Mouse (Mus musculus): Measurements from ENCODE around the gene Nkpd1.
A peak's percentile ranks its signal among the peaks of the same experiment; 100 is the strongest.

The Nkpd1 gene

DNA sequence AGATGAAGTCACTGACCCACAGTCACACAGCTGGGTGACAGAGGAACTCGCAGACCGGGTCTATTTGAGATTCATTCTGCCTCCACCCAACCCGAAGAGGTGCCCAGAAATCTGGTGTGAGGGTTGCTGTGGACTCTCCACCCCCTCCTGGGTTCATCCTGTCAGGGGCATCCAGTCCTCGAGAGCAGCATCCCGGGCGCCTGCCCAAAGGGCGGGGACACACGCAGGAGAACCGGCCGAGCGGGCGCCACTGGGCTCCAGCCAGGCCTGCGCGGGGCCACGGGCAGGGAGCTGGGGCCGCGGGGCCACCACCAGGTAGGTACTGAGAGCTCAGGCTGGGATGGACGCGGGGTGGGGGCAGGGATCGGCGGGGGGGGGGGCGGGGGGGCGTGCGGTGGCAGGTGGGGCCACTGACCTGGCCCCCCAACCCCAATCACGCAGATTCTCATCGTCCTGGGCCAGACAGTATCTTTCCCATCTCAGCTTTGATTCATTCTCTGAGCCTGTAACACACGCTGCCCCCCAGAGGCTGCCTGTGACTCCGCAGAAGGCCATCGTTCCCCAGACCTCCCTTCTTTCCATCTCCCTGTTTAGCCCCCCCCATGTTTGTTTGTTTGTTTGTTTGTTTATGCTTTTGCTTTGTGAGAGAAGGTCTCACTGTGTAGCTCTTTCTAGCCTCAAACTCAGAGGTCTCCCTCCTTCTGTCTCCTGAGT lies at the start of gene Nkpd1:
TSS of gene Nkpd1 (plus strand) at position 187 of the 714 bp plus-strand sequence.
- DNase-seq (ENCODE audit: low read depth, low spot score) = no peak

DNA sequence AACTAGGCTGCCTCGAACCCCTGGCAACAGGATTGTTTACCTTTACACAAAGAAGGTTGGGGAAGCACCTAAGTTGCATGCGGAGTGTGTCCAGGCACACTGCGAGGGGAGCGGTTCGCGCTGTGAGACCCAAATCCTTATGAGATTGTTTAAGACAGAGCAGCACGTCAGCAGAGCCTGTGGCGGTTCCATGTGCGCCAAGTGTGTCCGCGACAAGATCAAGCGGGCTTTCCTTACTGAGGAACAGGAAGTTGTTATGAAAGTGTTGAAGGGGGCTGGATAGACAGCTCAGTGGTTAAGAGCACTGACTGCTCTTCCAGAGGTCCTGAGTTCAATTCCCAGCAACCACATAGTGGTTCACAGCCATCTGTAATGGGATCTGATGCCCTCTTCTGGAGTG lies 49.4 kb upstream of the Nkpd1 start:
- DNase-seq (ENCODE audit: low read depth, low spot score) = no peak

DNA sequence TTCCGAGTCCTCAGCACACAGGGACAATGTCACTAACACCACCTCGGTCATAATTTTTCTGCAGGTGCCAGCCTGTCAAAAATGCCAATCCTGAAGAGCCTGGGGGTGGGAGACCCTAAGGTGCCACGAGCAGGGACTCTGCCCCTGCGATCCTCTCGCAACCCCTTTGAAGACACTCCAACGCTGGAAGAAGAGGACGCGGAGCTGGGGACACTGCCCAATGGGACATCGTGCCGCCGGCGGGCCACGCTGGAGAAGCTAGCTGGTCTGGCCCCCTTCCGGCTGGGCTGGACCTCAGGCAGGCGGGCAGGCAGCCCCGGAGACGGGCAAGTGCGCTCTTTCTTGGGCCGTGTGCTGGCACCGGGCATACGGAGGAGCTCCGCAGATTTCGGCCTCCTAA lies 48.2 kb upstream of the Nkpd1 start:
- DNase-seq (ENCODE audit: low read depth, low spot score) = no peak

DNA sequence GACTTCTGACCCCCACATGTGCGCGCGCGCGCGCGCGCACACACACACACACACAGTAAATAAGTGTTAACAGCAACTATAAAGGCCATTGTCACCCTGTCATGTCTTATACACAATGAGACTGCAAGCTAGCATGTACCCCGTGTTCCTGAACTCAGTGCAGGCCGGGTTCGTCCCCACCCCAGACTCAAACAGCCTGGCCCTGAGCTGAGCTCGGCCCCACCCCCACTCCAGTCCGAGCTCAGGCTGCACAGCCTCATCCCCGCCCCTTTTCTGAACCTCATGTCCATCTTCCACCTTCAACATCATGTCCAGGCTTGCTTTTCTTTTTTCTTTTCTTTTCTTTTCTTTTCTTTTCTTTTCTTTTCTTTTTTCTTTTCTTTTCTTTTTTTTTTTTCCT lies 47.3 kb upstream of the Nkpd1 start:
- no peak for DNase-seq (ENCODE audit: low read depth, low spot score)

DNA sequence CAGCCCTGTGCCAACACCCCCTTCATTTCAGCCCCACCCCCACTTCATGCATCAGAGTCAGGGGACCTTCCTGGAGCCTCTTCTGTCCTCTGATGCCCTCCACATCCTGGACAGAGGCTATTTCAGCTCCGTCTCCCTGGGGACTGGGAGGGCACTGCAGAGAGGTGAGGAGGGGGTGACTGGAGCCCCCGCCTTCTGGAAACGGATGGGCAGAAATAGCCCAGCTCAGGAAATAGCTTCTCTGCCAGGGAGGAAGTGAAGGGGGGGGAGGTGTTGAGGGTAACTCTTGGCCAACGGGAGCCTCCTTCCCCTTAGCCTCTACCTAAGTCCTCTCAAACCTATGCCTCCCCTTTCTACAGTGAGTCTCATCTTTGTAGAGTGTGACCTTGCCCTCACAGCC lies 45.2 kb upstream of the Nkpd1 start:
- DNase-seq (ENCODE audit: low read depth, low spot score) = no peak

DNA sequence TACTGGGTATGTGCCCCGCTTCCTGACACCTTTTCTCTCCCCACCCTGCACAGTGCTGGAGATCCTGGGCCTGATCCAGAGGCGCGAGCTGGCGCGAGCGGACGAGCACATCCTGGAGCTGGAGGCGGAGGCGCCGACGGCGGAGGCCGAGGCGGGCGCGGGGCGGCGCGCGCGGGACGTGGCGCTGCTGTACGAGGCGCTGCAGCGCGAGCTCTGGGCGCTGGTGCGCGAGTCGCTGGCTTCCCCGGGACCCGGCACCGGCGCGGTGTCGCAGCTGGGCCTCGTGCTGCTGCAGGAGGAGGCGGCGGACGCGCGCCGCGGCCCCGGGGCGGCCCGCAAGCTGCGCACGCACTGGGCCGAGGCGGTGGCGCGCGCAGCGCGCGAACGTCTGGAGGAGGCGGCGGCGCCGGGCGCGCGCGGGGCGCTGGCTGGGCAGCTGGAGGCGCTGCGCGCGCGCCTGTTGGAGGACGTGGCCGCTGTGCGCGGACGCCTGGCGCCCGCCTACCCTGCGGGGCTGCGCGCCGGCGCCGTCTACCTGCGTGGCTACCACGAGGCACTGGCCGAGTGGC lies 43.7 kb upstream of the Nkpd1 start:
- DNase-seq (ENCODE audit: low read depth, low spot score) = no peak

DNA sequence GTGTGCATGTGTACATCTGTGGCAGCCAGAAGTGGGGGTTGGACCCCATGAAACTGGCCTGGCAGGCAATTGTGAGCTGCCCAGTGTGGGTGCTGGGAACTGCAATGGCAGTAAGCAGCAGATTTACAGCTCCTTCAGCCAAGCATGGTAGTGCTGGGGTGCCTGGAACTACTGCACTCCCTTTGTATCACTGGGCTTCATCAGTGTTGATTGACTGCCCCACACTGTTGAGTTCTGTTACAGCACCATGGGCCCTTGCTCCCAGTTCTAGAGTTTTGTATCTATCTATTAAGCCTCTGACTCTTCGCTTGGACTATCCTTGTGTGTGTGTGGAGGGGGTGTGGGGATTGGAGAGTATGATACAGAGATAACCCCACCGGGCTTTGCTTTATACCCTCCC lies 40.6 kb upstream of the Nkpd1 start:
- DNase-seq (ENCODE audit: low read depth, low spot score) = no peak

DNA sequence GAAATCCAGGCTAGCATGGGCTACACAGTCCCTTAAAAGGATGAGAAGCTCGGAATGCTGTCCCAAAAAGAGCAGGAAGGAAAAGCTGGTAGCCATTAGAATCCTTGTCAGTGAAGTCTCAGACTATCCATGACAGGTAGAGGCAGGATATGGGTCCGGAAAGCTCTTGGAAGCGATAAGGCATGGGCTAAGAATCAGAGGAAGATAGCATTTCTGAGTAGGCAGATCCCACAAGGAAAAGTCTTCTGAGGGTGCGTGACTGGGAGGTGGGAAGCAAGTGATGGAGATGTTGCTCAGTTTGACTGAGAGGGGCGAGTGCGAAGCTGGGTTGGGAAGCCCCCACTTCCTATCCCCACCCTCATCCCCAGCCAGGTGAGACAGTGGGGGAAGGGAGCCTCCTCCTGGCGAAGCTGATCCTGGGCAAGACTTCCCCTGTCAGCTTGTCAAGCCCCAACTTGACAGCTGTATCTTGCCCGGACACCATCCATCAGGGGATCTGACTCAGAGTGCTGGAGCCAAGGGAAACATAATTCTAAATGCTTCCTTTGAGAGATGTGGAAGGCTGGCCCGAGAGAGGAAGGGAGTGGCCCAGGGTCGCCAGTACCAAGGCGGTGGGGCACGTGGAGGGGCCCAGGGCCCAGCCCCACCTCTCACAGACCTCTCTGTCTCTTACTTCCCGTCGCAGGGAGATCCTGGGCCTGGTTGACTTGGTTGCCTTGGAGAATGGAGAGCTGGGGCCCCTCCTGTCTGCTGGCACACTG lies 39.8 kb upstream of the Nkpd1 start:
- DNase-seq (ENCODE audit: low read depth, low spot score) = no peak

DNA sequence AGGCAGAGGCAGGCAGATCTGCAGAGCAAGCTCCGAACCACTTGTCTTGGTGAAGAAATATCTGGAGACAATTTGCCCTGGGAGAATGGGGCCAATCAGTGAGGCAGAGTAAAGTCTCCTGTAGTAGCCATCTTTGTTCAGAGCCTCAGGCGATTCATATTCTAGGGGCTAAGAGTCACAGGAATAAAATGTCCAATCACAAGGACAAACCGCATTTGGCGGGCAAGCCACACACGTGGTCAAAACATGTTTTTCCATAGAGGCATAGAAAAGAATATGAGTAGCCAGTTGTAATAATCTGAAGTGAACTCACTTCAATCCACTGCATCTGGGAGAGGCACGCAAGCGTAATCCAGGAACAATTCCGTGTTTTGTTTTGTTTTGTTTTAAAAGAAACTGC lies 34.4 kb upstream of the Nkpd1 start:
- DNase-seq (ENCODE audit: low read depth, low spot score) = no peak

DNA sequence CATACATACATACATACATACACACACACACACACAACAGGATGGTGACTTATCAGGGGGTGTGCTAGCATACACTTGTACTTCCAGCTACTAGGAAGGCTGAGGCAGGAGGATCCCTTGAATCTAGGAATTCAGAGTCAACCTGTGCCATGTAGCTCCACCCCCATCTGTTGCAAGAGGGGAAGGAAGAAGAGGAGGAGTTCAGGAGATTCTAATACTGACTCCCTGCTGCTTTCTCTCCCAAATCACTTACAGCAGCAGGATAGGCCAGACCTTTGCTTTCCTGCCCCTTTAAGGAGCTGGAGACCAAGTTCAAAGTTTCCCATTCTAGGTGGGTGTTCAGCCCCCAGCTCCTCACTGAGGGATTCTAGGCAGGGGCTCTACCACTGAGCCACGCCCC lies 32.1 kb upstream of the Nkpd1 start:
- DNase-seq (ENCODE audit: low read depth, low spot score) = no peak

DNA sequence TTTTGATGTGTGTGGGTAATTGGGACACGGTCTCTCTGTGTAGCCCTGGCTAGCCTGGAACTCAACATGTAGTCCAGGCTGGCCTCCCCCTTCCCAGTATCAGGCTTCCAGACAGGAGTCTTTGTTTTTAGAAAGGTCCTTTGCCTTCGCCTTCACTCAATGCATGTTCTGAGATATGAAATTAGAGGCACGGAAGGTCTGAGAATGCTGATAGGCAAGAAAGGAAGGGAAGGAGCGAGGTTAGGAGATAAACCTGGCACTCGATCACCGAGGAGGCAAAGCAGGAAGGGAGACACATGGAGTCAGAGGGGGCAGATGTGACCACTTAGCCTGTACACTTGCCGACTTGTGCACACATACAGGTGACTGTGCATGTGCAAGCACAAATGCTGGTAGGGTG lies 31.1 kb upstream of the Nkpd1 start:
- DNase-seq (ENCODE audit: low read depth, low spot score) = no peak

DNA sequence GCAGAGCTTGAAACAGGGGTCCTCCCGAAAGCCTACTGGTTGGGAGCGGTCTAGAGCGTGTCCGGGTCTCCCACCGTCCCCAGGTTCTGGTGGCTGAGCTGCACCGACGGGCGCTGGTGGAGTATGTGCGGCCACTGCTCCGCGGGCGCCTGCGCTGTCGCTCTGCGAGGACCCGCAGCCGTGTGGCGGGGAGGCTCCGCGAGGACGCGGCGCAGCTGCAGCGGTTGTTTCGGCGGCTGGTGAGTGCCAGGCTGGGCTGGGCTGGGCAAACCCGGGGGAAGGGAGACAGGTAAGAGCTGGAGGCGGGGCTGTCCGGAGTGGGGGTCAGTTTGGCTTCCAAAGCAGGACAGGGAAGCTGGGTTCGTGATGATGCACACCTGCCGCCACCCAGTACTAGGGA lies 28.1 kb upstream of the Nkpd1 start:
- no peak for DNase-seq (ENCODE audit: low read depth, low spot score)

DNA sequence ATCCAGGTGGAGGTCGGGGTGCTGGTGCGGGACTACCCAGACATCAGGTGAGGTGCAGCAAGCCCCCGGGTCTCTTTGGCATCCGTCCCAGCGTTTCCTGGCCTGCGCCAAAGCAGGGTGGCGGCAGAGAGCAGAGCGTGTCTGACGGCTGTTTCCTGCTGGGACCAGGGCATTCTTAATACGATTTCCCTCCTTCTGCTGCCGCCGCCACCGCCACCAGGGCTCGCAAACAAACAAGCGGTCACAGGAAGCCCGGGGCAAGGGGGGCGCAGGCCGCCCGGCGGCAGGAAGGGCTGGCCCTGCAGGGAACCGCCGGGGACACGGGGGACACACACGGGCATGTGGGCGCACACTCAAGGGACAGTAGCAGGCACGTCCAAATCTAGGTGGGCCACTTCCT lies 25.9 kb upstream of the Nkpd1 start:
- no peak for DNase-seq (ENCODE audit: low read depth, low spot score)

DNA sequence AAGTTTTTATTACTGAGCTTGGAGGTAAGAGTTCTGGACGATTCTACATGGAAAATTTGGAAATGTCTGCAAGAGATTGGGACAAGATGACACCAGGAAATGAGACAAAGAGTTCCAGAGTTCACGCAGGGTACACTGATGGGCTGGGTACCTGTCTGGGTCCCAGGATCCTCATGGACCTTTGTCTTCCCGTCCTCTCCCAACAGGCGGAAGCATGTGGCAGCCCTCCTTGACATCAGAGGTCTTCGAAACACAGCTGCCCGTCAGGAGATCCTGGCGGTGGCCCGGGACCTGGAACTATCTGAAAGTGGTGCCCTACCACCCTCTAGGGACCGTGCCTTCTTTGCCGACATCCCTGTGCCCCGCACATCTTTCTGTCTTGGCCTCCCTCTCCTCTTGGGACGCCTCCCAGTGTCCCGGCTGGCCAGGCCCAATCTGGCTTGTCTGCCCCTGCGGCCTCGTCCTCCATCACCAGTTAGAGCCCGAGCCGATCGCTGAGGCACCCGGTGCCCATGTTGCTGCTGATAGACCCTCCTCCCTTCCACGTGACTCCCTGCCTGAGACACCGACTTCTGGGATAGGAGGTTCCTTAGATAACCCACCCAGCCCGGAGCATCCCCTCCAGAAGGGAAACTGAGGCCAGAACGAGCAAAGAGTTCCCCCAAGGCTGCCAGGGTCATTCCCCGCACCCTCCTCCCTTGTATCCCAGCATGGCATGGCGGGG lies 22.7 kb upstream of the Nkpd1 start:
- DNase-seq (ENCODE audit: low read depth, low spot score) = no peak

DNA sequence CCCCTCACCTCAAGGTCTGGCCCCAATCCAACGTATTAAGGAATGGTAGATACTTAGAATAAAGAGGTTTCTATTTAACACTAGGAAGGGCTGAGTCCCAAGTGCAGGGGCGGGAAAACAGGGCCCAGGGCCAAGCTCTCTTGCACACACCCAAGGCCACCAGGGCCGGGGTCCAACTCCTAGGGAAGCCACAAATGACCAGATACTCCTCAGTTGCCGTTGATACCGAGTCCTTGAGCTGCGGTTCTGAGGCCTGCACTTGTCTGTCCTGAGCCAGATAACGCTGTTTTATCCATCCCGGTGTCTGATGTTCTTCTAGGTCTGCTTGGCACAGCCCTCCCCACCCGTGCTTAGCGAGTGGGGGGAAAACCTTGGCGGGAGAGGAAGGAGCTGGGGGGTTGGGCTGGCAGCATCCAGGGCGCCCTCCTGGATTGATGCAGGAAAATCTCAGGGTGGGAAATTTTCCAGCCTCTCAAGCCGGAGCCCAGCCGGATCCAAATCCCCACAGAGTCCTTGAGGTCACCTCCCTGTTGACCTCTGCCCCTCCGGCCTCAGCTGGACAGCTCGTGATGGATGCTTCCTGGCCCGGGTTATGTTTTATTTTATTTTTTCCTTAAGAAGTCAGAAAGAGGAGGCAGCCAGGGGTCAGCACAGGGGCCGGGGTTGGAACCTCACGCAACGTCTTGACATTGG lies 22.0 kb upstream of the Nkpd1 start:
- DNase-seq (ENCODE audit: low read depth, low spot score) = no peak

DNA sequence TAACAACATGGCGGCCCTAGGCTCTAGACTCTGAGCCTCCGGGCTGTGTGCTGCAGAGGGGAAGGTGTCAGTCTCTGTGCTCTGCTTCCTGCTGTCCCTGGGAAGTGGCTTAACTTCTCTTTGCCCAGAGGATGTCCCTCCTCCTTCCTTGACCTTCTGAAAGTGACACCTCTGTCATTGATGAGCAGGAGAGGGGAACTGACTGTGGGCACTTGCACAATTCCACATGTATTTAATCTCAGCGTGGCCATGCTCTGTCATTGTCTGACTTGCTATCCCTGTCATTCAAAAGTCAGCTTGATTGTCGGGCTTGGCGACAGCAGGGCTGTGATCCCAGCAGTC lies 21.5 kb upstream of the Nkpd1 start:
- no peak for DNase-seq (ENCODE audit: low read depth, low spot score)

DNA sequence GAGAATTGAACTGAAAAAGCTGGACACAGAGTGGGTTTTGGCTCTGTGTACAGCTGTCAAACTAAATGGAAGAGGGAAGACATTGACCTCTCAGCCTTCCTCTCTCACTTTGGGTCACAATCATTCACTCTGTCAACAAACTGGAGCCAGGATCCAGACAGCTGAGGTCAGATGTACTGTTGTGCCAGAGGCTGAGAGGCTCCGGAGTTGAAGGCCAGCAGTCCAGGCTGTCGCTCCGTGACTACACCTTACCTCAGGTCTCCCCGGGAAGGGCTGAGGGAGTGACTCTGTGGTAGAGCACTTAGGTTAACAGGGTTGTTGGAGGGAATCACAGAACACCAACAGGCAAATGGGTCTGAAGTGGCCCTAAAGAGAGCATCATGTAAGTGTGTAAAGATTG lies 19.3 kb upstream of the Nkpd1 start:
- DNase-seq (ENCODE audit: low read depth, low spot score) = no peak

DNA sequence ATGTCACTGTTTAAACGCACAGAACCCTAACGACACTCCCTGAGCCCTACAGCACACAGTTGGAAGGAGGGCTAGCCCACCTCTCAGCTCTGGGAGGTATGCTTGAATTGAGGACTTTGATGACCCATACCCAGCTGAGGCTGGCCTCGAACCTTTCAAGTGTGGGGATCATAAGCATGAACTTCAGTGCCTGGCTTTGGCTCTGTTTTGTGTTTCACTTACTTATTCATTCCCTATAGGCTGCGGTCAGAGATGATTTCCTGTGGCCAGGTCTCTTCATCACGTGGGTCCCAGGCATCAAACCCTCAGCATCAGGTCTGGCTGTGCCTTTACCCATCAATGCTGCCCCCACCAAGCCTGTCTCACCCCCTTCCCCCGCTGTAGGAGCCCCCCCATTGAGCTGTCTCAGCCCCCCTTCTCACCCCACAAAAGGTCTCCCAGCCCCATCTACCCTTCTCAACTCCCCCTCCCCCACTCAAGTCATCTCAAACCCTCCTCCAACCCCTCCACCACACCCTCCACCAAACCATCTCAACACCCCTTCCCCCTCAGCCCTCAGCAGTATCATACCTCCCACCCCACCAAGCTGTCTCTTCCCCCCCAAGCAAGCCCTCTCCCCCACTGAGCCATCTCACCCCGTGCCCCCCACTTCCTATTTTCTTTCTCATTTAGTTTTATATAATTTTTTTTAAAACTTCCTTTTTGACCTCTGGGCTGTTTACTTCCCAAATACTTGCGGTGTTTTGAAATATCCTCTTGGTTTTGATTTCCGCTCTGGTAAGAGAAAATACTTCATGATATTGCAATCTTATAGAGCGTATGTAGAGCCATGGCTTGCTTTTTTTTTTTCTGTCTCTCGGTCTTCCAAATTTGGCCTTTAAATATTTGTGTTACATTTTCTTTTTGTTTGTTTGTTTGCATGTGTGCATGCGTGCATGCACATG lies 16.9 kb upstream of the Nkpd1 start:
- DNase-seq (ENCODE audit: low read depth, low spot score) = no peak

DNA sequence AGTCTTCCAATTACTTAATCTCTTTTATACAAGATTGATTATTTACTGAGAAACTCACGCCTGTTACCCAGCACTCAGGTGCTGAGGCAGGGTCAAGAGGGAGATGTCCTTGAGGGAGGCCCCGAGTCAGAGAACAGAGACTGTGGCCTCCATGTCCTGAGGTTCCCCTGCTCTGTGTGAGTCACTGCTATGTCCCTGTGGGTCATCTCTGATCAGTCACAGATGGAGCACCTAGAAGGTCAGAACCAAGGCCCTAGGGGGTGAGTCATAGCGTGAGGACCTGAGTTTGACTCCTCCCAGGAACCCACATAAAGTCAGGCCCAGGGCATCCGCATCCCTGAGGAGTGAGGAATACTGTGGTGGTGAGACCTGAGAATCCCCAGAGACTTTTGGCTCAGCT lies 16.0 kb upstream of the Nkpd1 start:
- DNase-seq (ENCODE audit: low read depth, low spot score) = no peak

DNA sequence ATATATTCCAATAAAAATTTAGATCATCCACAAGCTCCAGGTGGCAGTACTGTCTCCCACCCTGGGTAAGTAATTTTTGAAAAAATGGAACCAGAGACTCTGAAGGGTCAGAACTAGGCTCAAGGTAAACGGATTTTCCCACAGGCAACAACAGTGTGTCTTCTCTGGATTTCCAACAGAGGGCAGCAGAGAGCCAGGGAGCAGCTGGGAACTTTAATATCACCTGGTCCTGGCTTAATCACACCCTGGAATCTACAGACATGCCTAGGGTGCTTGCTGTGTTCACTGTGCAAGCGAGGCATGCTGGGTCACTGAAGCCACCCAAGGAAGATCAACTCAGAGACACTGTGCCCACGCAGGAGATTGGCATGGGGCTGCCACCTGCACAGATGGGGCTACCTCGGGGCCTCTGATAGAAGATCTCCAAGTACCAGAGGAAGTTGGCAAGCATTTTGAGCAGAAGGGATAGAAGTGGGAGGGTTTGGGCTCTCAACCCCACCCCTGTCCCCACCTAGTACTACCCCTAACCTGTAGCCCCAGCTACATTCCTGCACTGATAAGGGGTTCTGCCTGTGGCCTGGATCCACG lies 14.1 kb upstream of the Nkpd1 start:
- DNase-seq (ENCODE audit: low read depth, low spot score) = peak; percentile 58
